Mouse (Mus musculus) CH12.LX (cell line): Measurements from ENCODE around the gene Brf1. TPM values are rescaled to one million over a fixed set of nuclear protein-coding genes. Genes with fewer than 3 reads are reported as not detected.

ENCODE experiments used
- DNase-seq: peaks from one replicate; pipeline ENCODE4 v3.0.0-alpha.2; 2013; ENCODE audit errors: extremely low read depth
- H3K27ac ChIP-seq: 2 replicates; pipeline ENCODE4 v1.5.1; 2012; ENCODE audit warnings: low read depth, mild to moderate bottlenecking, control low read depth, moderate library complexity; ENCODE audit not compliant: insufficient read depth
- H3K27me3 ChIP-seq: replicated peaks from 2 replicates; pipeline ENCODE3; 2012; ENCODE audit warnings: inconsistent platforms
- H3K36me3 ChIP-seq, 2 experiments: replicated peaks in 1 of 2; 2 replicates each; pipeline versions ENCODE3 to v1.6.1; 2012; ENCODE audit warnings: inconsistent platforms in 1 of 2, low read length in 1 of 2, mild to moderate bottlenecking in 1 of 2, mixed read lengths in 1 of 2, moderate library complexity in 1 of 2; ENCODE audit not compliant: control insufficient read depth in 1 of 2, insufficient read depth in 1 of 2
- H3K4me1 ChIP-seq, 2 experiments: 2 replicates each; pipeline ENCODE4 v1.6.1; 2012; ENCODE audit warnings: inconsistent platforms in 1 of 2, moderate library complexity in 1 of 2; ENCODE audit not compliant: insufficient read depth in 2 of 2, control insufficient read depth in 1 of 2
- H3K4me2 ChIP-seq: 2 replicates; pipeline ENCODE4 v1.6.1; 2012; ENCODE audit warnings: low read depth, mild to moderate bottlenecking, control low read depth; ENCODE audit not compliant: poor library complexity, insufficient read depth, severe bottlenecking
- H3K4me3 ChIP-seq, 3 experiments: fragments of 150-350 bp in 1 of 3; sonication (generic) in 1 of 3; replicated peaks in 1 of 3; 2 replicates each; pipeline versions ENCODE3 to v1.5.1; 2011 to 2012; ENCODE audit warnings: low read depth in 2 of 3, low read length in 2 of 3, mild to moderate bottlenecking in 2 of 3, moderate library complexity in 2 of 3, control low read depth in 1 of 3, improper control_type of control experiment in 1 of 3, inconsistent platforms in 1 of 3, mixed read lengths in 1 of 3; ENCODE audit not compliant: poor library complexity in 1 of 3
- H3K79me2 ChIP-seq: replicated peaks from 2 replicates; pipeline ENCODE4 v1.6.1; 2012; ENCODE audit warnings: mild to moderate bottlenecking, moderate library complexity; ENCODE audit not compliant: control insufficient read depth, poor library complexity, insufficient read depth, severe bottlenecking; ENCODE audit errors: extremely low read depth
- H3K9ac ChIP-seq: 2 replicates; pipeline ENCODE4 v1.6.1; 2012; ENCODE audit warnings: low read depth, mild to moderate bottlenecking, control low read depth, moderate library complexity; ENCODE audit not compliant: insufficient read depth
- H3K9me3 ChIP-seq: replicated peaks from 2 replicates; pipeline ENCODE3; 2012; ENCODE audit warnings: low read length, inconsistent platforms, mixed read lengths
- BHLHE40 ChIP-seq: IDR thresholded peaks from 2 replicates; pipeline ENCODE4 v1.6.1; 2011; ENCODE audit warnings: mild to moderate bottlenecking, low read depth, low read length, improper control_type of control experiment
- CHD1 ChIP-seq: IDR thresholded peaks from 2 replicates; pipeline ENCODE4 v1.6.1; 2012; ENCODE audit warnings: low read depth, low read length, improper control_type of control experiment, inconsistent platforms
- CHD2 ChIP-seq: IDR thresholded peaks from 2 replicates; pipeline ENCODE4 v1.6.1; 2011; ENCODE audit warnings: low read length, improper control_type of control experiment
- EP300 ChIP-seq: IDR thresholded peaks from 2 replicates; pipeline ENCODE4 v1.6.1; 2011; ENCODE audit warnings: low read length, improper control_type of control experiment
- ETS1 ChIP-seq: conservative IDR thresholded peaks from 2 replicates; pipeline ENCODE4 v1.6.1; 2012; ENCODE audit warnings: low read depth, mild to moderate bottlenecking, inconsistent platforms, low read length, improper control_type of control experiment, moderate library complexity
- GABPA ChIP-seq: IDR thresholded peaks from 2 replicates; pipeline ENCODE4 v1.6.1; 2012; ENCODE audit warnings: low read depth, low read length, improper control_type of control experiment, inconsistent platforms; ENCODE audit not compliant: insufficient replicate concordance
- HCFC1 ChIP-seq: IDR thresholded peaks from 2 replicates; pipeline ENCODE4 v1.6.1; 2012; ENCODE audit warnings: low read depth, mild to moderate bottlenecking, inconsistent platforms, low read length, improper control_type of control experiment
- IRF4 ChIP-seq: IDR thresholded peaks from 2 replicates; pipeline ENCODE4 v1.6.1; 2014; ENCODE audit warnings: low read depth, mild to moderate bottlenecking, inconsistent platforms, low read length, improper control_type of control experiment
- JUND ChIP-seq: conservative IDR thresholded peaks from 2 replicates; pipeline ENCODE4 v1.6.1; 2011; ENCODE audit warnings: low read depth, low read length, improper control_type of control experiment
- KAT2A ChIP-seq: IDR thresholded peaks from 2 replicates; pipeline ENCODE4 v1.6.1; 2012; ENCODE audit warnings: low read length, improper control_type of control experiment, inconsistent platforms; ENCODE audit not compliant: insufficient replicate concordance
- MAFK ChIP-seq: IDR thresholded peaks from 2 replicates; pipeline ENCODE4 v1.6.1; 2011; ENCODE audit warnings: low read length, improper control_type of control experiment; ENCODE audit not compliant: insufficient replicate concordance
- MEF2A ChIP-seq: IDR thresholded peaks from 2 replicates; pipeline ENCODE4 v1.6.1; 2014; ENCODE audit warnings: low read depth, mild to moderate bottlenecking, inconsistent platforms, low read length, improper control_type of control experiment, borderline replicate concordance
- MXI1 ChIP-seq: IDR thresholded peaks from 2 replicates; pipeline ENCODE4 v1.6.1; 2011; ENCODE audit warnings: mild to moderate bottlenecking, low read depth, low read length, improper control_type of control experiment
- MYC ChIP-seq: IDR thresholded peaks from 2 replicates; pipeline ENCODE4 v1.6.1; 2011; ENCODE audit warnings: low read depth, mild to moderate bottlenecking, improper control_type of control experiment, low read length
- PAX5 ChIP-seq: IDR thresholded peaks from 2 replicates; pipeline ENCODE4 v1.6.1; 2012; ENCODE audit warnings: low read length, inconsistent platforms, mixed read lengths
- POLR2A ChIP-seq: IDR thresholded peaks from 2 replicates; pipeline ENCODE4 v1.6.1; 2011; ENCODE audit warnings: low read depth, mild to moderate bottlenecking, improper control_type of control experiment, low read length
- RCOR1 ChIP-seq: conservative IDR thresholded peaks from 2 replicates; pipeline ENCODE4 v1.6.1; 2012; ENCODE audit warnings: low read depth, mild to moderate bottlenecking, inconsistent platforms, low read length, improper control_type of control experiment
- SIN3A ChIP-seq: IDR thresholded peaks from 2 replicates; pipeline ENCODE4 v1.6.1; 2012; ENCODE audit warnings: low read length, improper control_type of control experiment, inconsistent platforms
- TBP ChIP-seq: conservative IDR thresholded peaks from 2 replicates; pipeline ENCODE4 v1.6.1; 2011; ENCODE audit warnings: low read depth, low read length, improper control_type of control experiment
- TCF12 ChIP-seq: IDR thresholded peaks from 2 replicates; pipeline ENCODE4 v1.6.1; 2014; ENCODE audit warnings: low read depth, mild to moderate bottlenecking, inconsistent platforms, low read length, improper control_type of control experiment
- UBTF ChIP-seq: IDR thresholded peaks from 2 replicates; pipeline ENCODE4 v1.6.1; 2012; ENCODE audit warnings: low read depth, mild to moderate bottlenecking, inconsistent platforms, low read length, improper control_type of control experiment, moderate library complexity
- USF1 ChIP-seq: IDR thresholded peaks from 2 replicates; pipeline ENCODE4 v1.6.1; 2014; ENCODE audit warnings: low read depth, mild to moderate bottlenecking, inconsistent platforms, low read length, improper control_type of control experiment
- USF2 ChIP-seq: conservative IDR thresholded peaks from 2 replicates; pipeline ENCODE4 v1.6.1; 2011; ENCODE audit warnings: low read depth, low read length, improper control_type of control experiment
- ZC3H11A ChIP-seq: IDR thresholded peaks from 2 replicates; pipeline ENCODE4 v1.6.1; 2012; ENCODE audit warnings: low read depth, mild to moderate bottlenecking, inconsistent platforms, low read length, improper control_type of control experiment
- ZKSCAN1 ChIP-seq: IDR thresholded peaks from 2 replicates; pipeline ENCODE4 v1.6.1; 2012; ENCODE audit warnings: low read depth, inconsistent platforms, low read length, improper control_type of control experiment, borderline replicate concordance
- ZMIZ1 ChIP-seq: IDR thresholded peaks from 2 replicates; pipeline ENCODE4 v1.6.1; 2012; ENCODE audit warnings: low read depth, mild to moderate bottlenecking, inconsistent platforms, low read length, improper control_type of control experiment
- ZNF384 ChIP-seq: IDR thresholded peaks from 2 replicates; pipeline ENCODE4 v1.6.1; 2012; ENCODE audit warnings: low read depth, low read length, improper control_type of control experiment, inconsistent platforms
- dilution Hi-C: fragments of 300-500 bp; cut with MboI; formaldehyde crosslinking; loops from 2 replicates; pipeline ENCODE4 v1.14.3; 2020; ENCODE audit warnings: low sequenced_read_pairs; ENCODE audit not compliant: extremely low pct_unique_long_range_greater_than_20kb, extremely low pct_ligation_motif_present
- in situ Hi-C: fragments of 300-500 bp; cut with MboI; formaldehyde crosslinking; loops from 3 replicates; pipeline ENCODE4 v1.14.3; 2019; ENCODE audit warnings: low sequenced_read_pairs, low pct_ligation_motif_present, low pct_unique_long_range_greater_than_20kb, mixed read lengths
- polyA plus RNA-seq: library from polyadenylated mRNA; unstranded; fragments of >175 nt; gene quantifications from 2 replicates; pipeline ENCODE4 v1.2.1, GENCODE M21; 2012; ENCODE audit warnings: low read depth; ENCODE audit not compliant: insufficient read length
- total RNA-seq, 2 experiments: library from RNA; depleted of rRNA; stranded (reverse); fragments of 300-350 nt in 1 of 2; fragments of >200 nt in 1 of 2; gene quantifications; 2 replicates each; pipeline ENCODE4 v1.2.3; 2012 to 2014

Brf1 gene
- total and polyA plus RNA-seq, 3 experiments, result 15.9 to 31.2 (median 29.6) TPM

DNA sequence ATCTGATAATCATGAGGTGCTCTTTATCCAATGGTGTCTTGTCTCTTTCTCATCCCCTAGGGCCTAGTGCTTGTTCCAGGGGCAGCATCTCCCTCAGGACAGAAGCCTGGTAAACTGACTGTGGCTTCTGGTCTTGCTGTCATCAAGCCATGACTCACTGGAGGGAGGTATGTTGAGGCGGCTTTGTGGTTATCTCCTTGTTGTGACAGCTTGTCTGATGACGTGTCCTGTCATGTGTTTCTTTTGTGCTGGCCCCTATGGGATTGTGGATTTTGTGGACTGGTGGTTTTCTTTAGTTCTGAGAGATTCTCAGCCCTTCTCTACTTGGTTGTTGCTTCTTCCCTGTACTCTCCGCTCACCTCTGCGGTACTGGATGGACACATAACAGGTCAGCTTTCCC lies 22.6 kb upstream of the Brf1 start:
- H3K27me3 ChIP-seq, result no peaks in the 10 kb centered on the region
- peaks cover 17 to 27% of the 10 kb centered on the region in 2 experiments for H3K4me1 ChIP-seq
- H3K4me2 ChIP-seq, result 0 out of 2 replicates have a peak overlapping the region, but pooled peaks have one; percentile 19
- H3K36me3 ChIP-seq, result peaks cover 0 to 28% of the 10 kb centered on the region in 2 experiments
- no peaks in the 10 kb centered on the region; the same call in 1 of the 2 replicates for H3K79me2 ChIP-seq
- peaks cover 4% of the 10 kb centered on the region for H3K9me3 ChIP-seq
- in situ Hi-C loops, result no loop called here
- peak; percentile 78 for DNase-seq
- H3K4me3 ChIP-seq, result no peak overlapping the region
- no peak overlapping the region for H3K9ac ChIP-seq
- dilution Hi-C loops, result no loop called here
- H3K27ac ChIP-seq, result no peak overlapping the region
- TF ChIP-seq POLR2A (no peak), TCF12 (no peak), EP300 (peak; percentile 65), ETS1 (peak; percentile 91), HCFC1 (no peak), CHD2 (no peak), MAFK (0 out of 2 replicates have a peak, but pooled peaks have one; percentile 12), UBTF (no peak), MYC (no peak), USF2 (0 out of 2 replicates have a peak, but pooled peaks have one; percentile 11), ZKSCAN1 (no peak), PAX5 (no peak), TBP (no peak), KAT2A (0 out of 2 replicates have a peak, but pooled peaks have one; percentile 10), CHD1 (no peak), SIN3A (peak; percentile 85; the same call in 1 of the 2 replicates), IRF4 (0 out of 2 replicates have a peak, but pooled peaks have one; percentile 19), JUND (no peak), ZNF384 (no peak), BHLHE40 (peak; percentile 72), ZMIZ1 (no peak)

DNA sequence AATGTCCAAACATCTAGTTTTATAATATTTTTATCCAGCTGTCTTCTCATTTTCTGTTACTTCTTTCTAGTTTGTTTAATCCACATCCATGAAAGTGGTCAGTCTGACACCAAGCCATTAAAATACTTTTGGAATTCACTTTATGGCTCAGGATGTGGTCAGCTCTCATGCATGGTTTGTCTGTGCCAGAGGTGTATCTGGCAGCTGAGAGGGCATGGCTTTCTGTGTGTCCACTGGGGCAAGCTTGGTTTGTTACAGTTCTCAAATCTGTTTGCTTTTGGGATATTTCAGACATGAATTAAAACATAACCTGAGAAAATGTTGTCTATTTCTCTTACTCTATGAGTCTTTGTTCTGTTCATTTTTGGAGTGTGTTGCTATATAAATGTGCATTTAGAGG lies 21.0 kb upstream of the Brf1 start:
- H3K4me1 ChIP-seq, result peaks cover 26 to 40% of the 10 kb centered on the region in 2 experiments
- no peak for DNase-seq

More for the DNA sequence above, 21.0 kb upstream of the Brf1 start:
- dilution Hi-C loops (no loop called here), in situ Hi-C loops (no loop called here)
- Histone ChIP-seq H3K4me2 (no peak overlapping the region), H3K9ac (no peak overlapping the region), H3K36me3 (peaks cover 0 to 25% of the 10 kb centered on the region in 2 experiments)
- TF ChIP-seq MEF2A, result no peak
- TF ChIP-seq KAT2A, result no peak
- no peak for TF ChIP-seq ZC3H11A
- no peak for TF ChIP-seq USF1
- no peak for TF ChIP-seq POLR2A
- TF ChIP-seq MYC, result no peak
- no peak for TF ChIP-seq BHLHE40
- TF ChIP-seq GABPA, result no peak
- no peak for TF ChIP-seq MXI1
- TF ChIP-seq RCOR1, result no peak
- TF ChIP-seq ETS1, result no peak
- no peak for TF ChIP-seq ZKSCAN1
- TF ChIP-seq IRF4, result no peak
- no peak for TF ChIP-seq ZMIZ1
- TF ChIP-seq, all 38 proteins: peak for 0
- Histone ChIP-seq H3K27ac (no peak overlapping the region), H3K27me3 (no peaks in the 10 kb centered on the region), H3K4me3 (no peak overlapping the region), H3K79me2 (no peaks in the 10 kb centered on the region; the same call in 1 of the 2 replicates), H3K9me3 (peaks cover under 1% of the 10 kb centered on the region)
